Mouse (Mus musculus) heart, embryonic 12.5 days (tissue): Measurements from ENCODE around the gene Tnrc18. TPM values are rescaled to one million over a fixed set of nuclear protein-coding genes. Genes with fewer than 3 reads are reported as not detected.

Experiments
- ATAC-seq: fragments of 200-750 bp; cut with Nextera tagmentation; 2 replicates; pipeline ENCODE4 v1.8.0; 2017; ENCODE audit warnings: moderate TSS enrichment, moderate library complexity; ENCODE audit not compliant: insufficient number of reproducible peaks, low FRiP score
- H3K27ac ChIP-seq: fragments of 300-500 bp; sonication (generic); 2 replicates; pipeline ENCODE4 v1.5.1; 2016; ENCODE audit warnings: mild to moderate bottlenecking, moderate library complexity; ENCODE audit not compliant: poor library complexity, severe bottlenecking
- H3K27me3 ChIP-seq: fragments of 300-500 bp; sonication (generic); replicated peaks from 2 replicates; pipeline ENCODE4 v1.6.1; 2016; ENCODE audit warnings: mild to moderate bottlenecking, moderate library complexity
- H3K36me3 ChIP-seq: fragments of 300-500 bp; sonication (generic); 2 replicates; pipeline ENCODE4 v1.6.1; 2016; ENCODE audit warnings: mild to moderate bottlenecking, moderate library complexity
- H3K4me1 ChIP-seq: fragments of 300-500 bp; sonication (generic); replicated peaks from 2 replicates; pipeline ENCODE4 v1.6.1; 2016; ENCODE audit warnings: mild to moderate bottlenecking
- H3K4me2 ChIP-seq: fragments of 300-500 bp; sonication (generic); 2 replicates; pipeline ENCODE4 v1.6.1; 2016; ENCODE audit warnings: mild to moderate bottlenecking, moderate library complexity
- H3K4me3 ChIP-seq: fragments of 300-500 bp; sonication (generic); 2 replicates; pipeline ENCODE4 v1.5.1; 2016; ENCODE audit warnings: mild to moderate bottlenecking
- H3K9ac ChIP-seq: fragments of 300-500 bp; sonication (generic); 2 replicates; pipeline ENCODE4 v1.6.1; 2016; ENCODE audit warnings: mild to moderate bottlenecking, moderate library complexity
- H3K9me3 ChIP-seq: fragments of 300-500 bp; sonication (generic); replicated peaks from 2 replicates; pipeline ENCODE4 v1.6.1; 2016; ENCODE audit warnings: mild to moderate bottlenecking, moderate library complexity
- WGBS: fragments of 180-500 bp; shearing (Covaris S2); methylation state at CpG from one replicate; pipeline ENCODE4 v1.1.7; 2016; 5-methylcytosine and 5-hydroxymethylcytosine counted together
- polyA plus RNA-seq: library from polyadenylated mRNA; unstranded; fragments of >200 nt; fragmentation: Nextera tagmentation; extraction: Ambion mirVana; gene quantifications from 2 replicates; pipeline ENCODE4 v1.2.1, GENCODE M21; 2016

Tnrc18 gene
- polyA plus RNA-seq, 1 experiment from 2014 or later: 31.7 TPM

GRCm38 (mm10) chr5:142801977-142802376 is 15.5 kb downstream of the Tnrc18 start:
- peak overlapping the region; percentile 22; the same call in 1 of the 2 replicates for H3K4me2 ChIP-seq
- ATAC-seq: no peak
- 48% methylated on average over 2 of the region's 2 CpGs for WGBS
- H3K27ac ChIP-seq: peak overlapping the region; percentile 78
- H3K9me3 ChIP-seq: no peaks in the 10 kb centered on the region
- peaks cover 82% of the 10 kb centered on the region for H3K4me1 ChIP-seq
- H3K27me3 ChIP-seq: no peaks in the 10 kb centered on the region
- H3K36me3 ChIP-seq: peaks cover 24% of the 10 kb centered on the region
- no peak overlapping the region; the same call in 1 of the 2 replicates for H3K9ac ChIP-seq
- H3K4me3 ChIP-seq: no peak overlapping the region

GRCm38 (mm10) chr5:142800656-142801055 is 16.8 kb downstream of the Tnrc18 start:
- Histone ChIP-seq H3K27ac (peak overlapping the region; percentile 34), H3K4me3 (no peak overlapping the region), H3K9ac (0 out of 2 replicates have a peak overlapping the region, but pooled peaks have one; percentile 9), H3K4me2 (peak overlapping the region; percentile 37), H3K27me3 (no peaks in the 10 kb centered on the region), H3K9me3 (no peaks in the 10 kb centered on the region), H3K36me3 (peaks cover 14% of the 10 kb centered on the region), H3K4me1 (peaks cover 86% of the 10 kb centered on the region)
- no peak for ATAC-seq
- WGBS: 30% methylated on average over 6 of the region's 6 CpGs

GRCm38 (mm10) chr5:142800198-142800597 is 17.3 kb downstream of the Tnrc18 start:
- Histone ChIP-seq H3K4me2 (peak overlapping the region; percentile 37), H3K9ac (peak overlapping the region; percentile 30; the same call in 1 of the 2 replicates), H3K27ac (peak overlapping the region; percentile 34), H3K36me3 (peaks cover 10% of the 10 kb centered on the region; the same call in 1 of the 2 replicates), H3K9me3 (no peaks in the 10 kb centered on the region), H3K27me3 (no peaks in the 10 kb centered on the region), H3K4me3 (no peak overlapping the region), H3K4me1 (peaks cover 87% of the 10 kb centered on the region)
- no peak for ATAC-seq
- WGBS: 23% methylated on average over 8 of the region's 8 CpGs

DNA sequence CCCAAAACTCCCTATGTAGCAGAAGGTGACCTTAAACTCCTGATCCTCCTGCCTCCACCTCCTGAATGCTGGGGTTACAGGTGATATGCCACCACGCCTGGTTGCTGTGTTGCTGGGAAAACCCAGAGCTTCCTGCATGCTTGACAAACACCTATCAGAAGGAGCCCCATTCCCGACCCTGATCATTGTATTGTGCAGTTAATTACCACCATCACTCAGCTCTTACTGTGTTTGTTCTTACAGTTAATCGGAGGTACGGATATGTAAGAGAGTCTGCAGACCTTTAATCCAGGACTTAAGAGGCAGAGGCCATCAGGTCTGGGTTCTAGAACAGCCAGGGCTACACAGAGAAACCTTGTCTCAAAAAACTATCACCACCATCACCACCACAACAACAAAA is 18.2 kb downstream of the Tnrc18 start:
- H3K27ac ChIP-seq: peak overlapping the region; percentile 73; the same call in 1 of the 2 replicates
- no peak overlapping the region for H3K9ac ChIP-seq
- no peak for ATAC-seq
- H3K9me3 ChIP-seq: no peaks in the 10 kb centered on the region
- WGBS: 76% methylated on average over 4 of the region's 4 CpGs
- no peaks in the 10 kb centered on the region for H3K27me3 ChIP-seq
- no peak overlapping the region for H3K4me2 ChIP-seq
- peaks cover 91% of the 10 kb centered on the region for H3K4me1 ChIP-seq
- H3K4me3 ChIP-seq: no peak overlapping the region
- H3K36me3 ChIP-seq: peaks cover 6% of the 10 kb centered on the region; the same call in 1 of the 2 replicates

- 45% methylated on average over 12 of the region's 12 CpGs for WGBS
- Histone ChIP-seq H3K4me3 (0 out of 2 replicates have a peak overlapping the region, but pooled peaks have one; percentile 1), H3K4me2 (peak overlapping the region; percentile 32), H3K27me3 (no peaks in the 10 kb centered on the region), H3K4me1 (peaks cover 91% of the 10 kb centered on the region), H3K27ac (peak overlapping the region; percentile 73), H3K9ac (no peak overlapping the region), H3K36me3 (peaks cover 3% of the 10 kb centered on the region; the same call in 1 of the 2 replicates), H3K9me3 (no peaks in the 10 kb centered on the region)
- no peak; the same call in 1 of the 2 replicates for ATAC-seq
These were observed 19.3 kb downstream of the Tnrc18 start for GRCm38 (mm10) chr5:142798190-142798589.

GRCm38 (mm10) chr5:142797620-142798019 is 19.8 kb downstream of the Tnrc18 start:
- H3K27ac ChIP-seq: peak overlapping the region; percentile 73
- H3K9ac ChIP-seq: peak overlapping the region; percentile 24; the same call in 1 of the 2 replicates
- peaks cover 91% of the 10 kb centered on the region for H3K4me1 ChIP-seq
- H3K9me3 ChIP-seq: no peaks in the 10 kb centered on the region
- H3K27me3 ChIP-seq: no peaks in the 10 kb centered on the region
- H3K4me3 ChIP-seq: no peak overlapping the region
- H3K36me3 ChIP-seq: peaks cover 6% of the 10 kb centered on the region
- WGBS: 68% methylated on average over 13 of the region's 13 CpGs
- ATAC-seq: no peak
- peak overlapping the region; percentile 32 for H3K4me2 ChIP-seq

GRCm38 (mm10) chr5:142796921-142797320 is 20.5 kb downstream of the Tnrc18 start:
- peaks cover 86% of the 10 kb centered on the region for H3K4me1 ChIP-seq
- no peak overlapping the region for H3K4me2 ChIP-seq
- H3K4me3 ChIP-seq: no peak overlapping the region
- H3K27ac ChIP-seq: no peak overlapping the region
- no peaks in the 10 kb centered on the region for H3K27me3 ChIP-seq
- peaks cover 8% of the 10 kb centered on the region for H3K36me3 ChIP-seq
- ATAC-seq: no peak
- 85% methylated on average over 4 of the region's 4 CpGs for WGBS
- H3K9me3 ChIP-seq: no peaks in the 10 kb centered on the region
- H3K9ac ChIP-seq: no peak overlapping the region

DNA sequence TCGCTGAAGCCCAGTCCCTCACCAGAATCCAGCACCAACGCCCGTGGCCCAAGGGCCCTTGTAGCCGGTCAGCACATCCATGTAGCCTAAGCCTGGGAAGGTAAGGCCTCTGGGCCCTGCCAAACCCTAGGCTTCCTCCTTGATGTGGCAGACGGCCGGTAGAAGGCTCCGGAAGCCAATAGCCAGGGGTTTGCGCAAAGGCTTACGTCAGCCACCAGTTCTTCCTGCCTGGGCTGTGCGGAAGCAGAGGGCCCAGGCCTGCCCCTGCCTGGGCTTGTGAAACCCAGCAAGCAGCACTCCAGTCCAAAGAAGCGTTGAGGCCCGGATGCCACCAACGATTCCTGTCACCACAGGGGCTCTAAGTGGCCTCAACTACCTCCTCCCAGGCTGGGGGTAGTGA is 22.9 kb downstream of the Tnrc18 start:
- Histone ChIP-seq H3K4me1 (peaks cover 77% of the 10 kb centered on the region), H3K4me3 (no peak overlapping the region), H3K4me2 (no peak overlapping the region), H3K27me3 (no peaks in the 10 kb centered on the region), H3K36me3 (peaks cover 13% of the 10 kb centered on the region), H3K9me3 (no peaks in the 10 kb centered on the region; the same call in 1 of the 2 replicates), H3K9ac (no peak overlapping the region), H3K27ac (no peak overlapping the region)
- peak; percentile 8; the same call in 1 of the 2 replicates for ATAC-seq
- WGBS: 75% methylated on average over 13 of the region's 13 CpGs

- ATAC-seq: 0 out of 2 replicates have a peak, but pooled peaks have one; percentile 3
- no peaks in the 10 kb centered on the region for H3K27me3 ChIP-seq
- no peak overlapping the region for H3K4me2 ChIP-seq
- H3K36me3 ChIP-seq: peaks cover 17% of the 10 kb centered on the region
- no peaks in the 10 kb centered on the region; the same call in 1 of the 2 replicates for H3K9me3 ChIP-seq
- peaks cover 73% of the 10 kb centered on the region for H3K4me1 ChIP-seq
- no peak overlapping the region for H3K27ac ChIP-seq
- no peak overlapping the region for H3K4me3 ChIP-seq
- 72% methylated on average over 2 of the region's 2 CpGs for WGBS
- H3K9ac ChIP-seq: no peak overlapping the region
These were observed 23.3 kb downstream of the Tnrc18 start for GRCm38 (mm10) chr5:142794161-142794560.

DNA sequence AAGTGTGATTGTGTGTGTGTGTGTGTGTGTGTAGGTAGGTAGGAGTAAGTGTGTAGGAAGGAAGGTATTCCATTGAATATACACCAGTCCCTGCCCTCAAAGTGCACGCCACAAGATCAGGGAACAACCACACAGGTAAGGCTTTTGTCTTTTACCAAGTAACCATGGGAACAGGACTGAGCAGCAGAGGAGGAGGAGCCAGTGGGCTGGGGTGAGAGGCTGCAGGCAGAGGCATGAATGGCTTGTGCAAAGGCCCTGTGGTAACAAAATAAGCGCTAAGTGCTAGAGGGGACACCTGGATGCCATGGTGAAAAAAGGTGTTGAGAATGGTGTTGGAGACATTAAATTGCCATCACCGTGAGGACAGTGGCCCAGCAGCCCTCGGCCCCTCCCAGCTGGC is 24.9 kb downstream of the Tnrc18 start:
- H3K36me3 ChIP-seq: peaks cover 30% of the 10 kb centered on the region
- H3K27ac ChIP-seq: no peak overlapping the region
- H3K4me1 ChIP-seq: peaks cover 57% of the 10 kb centered on the region
- no peak for ATAC-seq
- 91% methylated on average over 4 of the region's 4 CpGs for WGBS
- H3K4me3 ChIP-seq: no peak overlapping the region
- no peaks in the 10 kb centered on the region for H3K27me3 ChIP-seq
- peaks cover 5% of the 10 kb centered on the region; the same call in 1 of the 2 replicates for H3K9me3 ChIP-seq
- no peak overlapping the region for H3K9ac ChIP-seq
- no peak overlapping the region for H3K4me2 ChIP-seq

DNA sequence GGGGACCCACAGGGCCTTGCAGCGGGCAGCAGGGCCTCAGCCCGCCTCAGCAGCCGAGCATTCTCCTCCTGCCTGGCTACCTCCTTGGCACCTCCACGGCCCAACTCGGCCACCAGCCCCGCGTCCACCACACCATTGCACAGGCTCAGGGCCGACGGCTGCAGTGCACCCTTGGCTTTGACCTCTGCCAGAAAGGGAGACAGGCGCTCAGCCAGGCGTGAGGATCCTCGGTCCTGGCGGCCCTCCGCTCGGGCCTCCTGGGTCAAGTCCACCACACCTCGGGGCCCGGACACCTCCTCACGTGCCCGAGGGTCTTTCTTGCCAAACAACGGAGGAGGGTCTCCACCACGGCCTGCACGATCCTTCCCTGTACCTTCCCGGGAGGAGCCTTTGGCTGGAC is 29.2 kb downstream of the Tnrc18 start:
- peaks cover 32% of the 10 kb centered on the region for H3K4me1 ChIP-seq
- 93% methylated on average over 23 of the region's 23 CpGs for WGBS
- H3K36me3 ChIP-seq: peaks cover 65% of the 10 kb centered on the region
- no peaks in the 10 kb centered on the region for H3K27me3 ChIP-seq
- ATAC-seq: no peak
- no peak overlapping the region for H3K4me2 ChIP-seq
- H3K9ac ChIP-seq: no peak overlapping the region
- no peak overlapping the region for H3K27ac ChIP-seq
- H3K9me3 ChIP-seq: peaks cover 5% of the 10 kb centered on the region; the same call in 1 of the 2 replicates
- no peak overlapping the region for H3K4me3 ChIP-seq
